Mouse (Mus musculus): ENCODE results near the gene Asb1. TPM values are rescaled to one million over a fixed set of nuclear protein-coding genes. Genes with fewer than 3 reads are reported as not detected.
A peak's percentile ranks its signal among the peaks of the same experiment; 100 is the strongest.

Gene Asb1
- 4.3 and 6.3 TPM in 2 replicates for polyA plus RNA-seq (2015; fragmentation: Nextera tagmentation; extraction: Ambion mirVana)

DNA sequence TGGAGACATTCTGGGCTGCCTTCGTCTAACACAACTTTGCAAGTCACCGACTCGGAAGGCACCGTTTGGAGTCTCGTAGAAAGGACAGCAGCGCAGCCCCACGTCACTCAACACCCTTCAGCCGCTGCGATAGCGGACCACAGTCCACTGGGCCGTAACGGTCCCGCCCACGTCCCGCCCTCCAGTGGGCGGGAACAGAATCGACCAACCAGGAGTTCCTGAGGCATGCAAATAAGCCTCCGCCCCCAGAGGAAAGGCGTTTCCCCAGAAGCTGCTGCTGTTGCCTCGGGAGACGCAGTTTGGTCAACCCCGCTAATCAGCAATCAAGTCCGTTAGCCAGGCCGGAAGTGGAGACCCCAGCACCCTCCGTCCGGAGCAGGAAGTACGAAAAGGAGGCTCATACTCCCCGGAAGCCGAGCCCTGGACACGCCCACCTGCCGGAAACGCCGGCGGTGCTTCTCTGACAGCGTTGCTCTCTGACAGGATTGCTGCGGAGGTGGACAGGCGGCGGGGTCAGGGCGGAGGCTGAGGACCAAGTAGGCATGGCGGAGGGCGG is at the start of gene Asb1:
Gene Asb1, plus strand, starts transcription at position 274 of the 556 bp plus-strand sequence.
- 0 out of 2 replicates have a peak, but pooled peaks cover 7% of the 10 kb centered on the region for H3K27me3 ChIP-seq (replicated peaks)
- peak within 1 kb of the TSS; percentile 64 for H3K9ac ChIP-seq
- ATAC-seq (ENCODE audit: insufficient read depth, low FRiP score, low read depth), result peak; percentile 95
- no peaks in the 10 kb centered on the region for H3K9me3 ChIP-seq
- peak within 1 kb of the TSS; percentile 89 for H3K4me3 ChIP-seq (replicated peaks)
- peak within 1 kb of the TSS; percentile 86 for H3K4me2 ChIP-seq
- H3K4me1 ChIP-seq, result peaks cover 17% of the 10 kb centered on the region
- under 1% methylated on average over 41 of the region's 41 CpGs for WGBS
- H3K27ac ChIP-seq, result peak within 1 kb of the TSS; percentile 44; the same call in 1 of the 2 replicates
- H3K36me3 ChIP-seq, result 0 out of 2 replicates have a peak, but pooled peaks cover 2% of the 10 kb centered on the region

DNA sequence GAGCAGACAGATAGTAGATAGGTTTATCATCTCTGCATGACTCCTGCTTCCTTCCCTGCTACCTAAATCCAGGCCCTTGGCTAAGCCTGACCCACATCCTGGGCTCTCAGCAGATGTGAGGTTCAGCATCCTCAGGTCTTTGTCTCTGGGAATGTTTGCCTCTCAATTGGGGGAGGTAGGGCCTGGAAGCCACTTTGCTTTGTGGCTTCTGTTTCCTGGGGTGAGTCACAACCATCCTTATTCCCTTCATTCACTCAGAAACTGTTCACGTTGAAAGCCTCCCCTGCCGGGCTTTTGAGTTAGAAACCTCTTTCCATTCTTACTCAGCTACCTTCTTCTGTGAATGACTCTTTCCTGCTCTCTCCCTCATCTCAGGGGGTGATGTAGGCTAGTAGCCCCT is 47.6 kb upstream of the Asb1 start:
- 54% methylated on average over 2 of the region's 2 CpGs for WGBS
- no peaks in the 10 kb centered on the region for H3K36me3 ChIP-seq
- no peak overlapping the region for H3K4me3 ChIP-seq (replicated peaks)
- no peaks in the 10 kb centered on the region for H3K9me3 ChIP-seq
- no peaks in the 10 kb centered on the region for H3K27me3 ChIP-seq (replicated peaks)
- H3K4me1 ChIP-seq, result peaks cover 16% of the 10 kb centered on the region
- no peak overlapping the region for H3K27ac ChIP-seq
- H3K4me2 ChIP-seq, result no peak overlapping the region
- ATAC-seq (ENCODE audit: insufficient read depth, low FRiP score, low read depth), result no peak
- no peak overlapping the region for H3K9ac ChIP-seq

GRCm38 (mm10) chr1:91493938-91494337 is 46.4 kb upstream of the Asb1 start:
- Histone ChIP-seq H3K9me3 (no peaks in the 10 kb centered on the region), H3K4me2 (peak overlapping the region; percentile 77), H3K4me3 (replicated peaks) (peak overlapping the region; percentile 81), H3K9ac (no peak overlapping the region), H3K27me3 (replicated peaks) (no peaks in the 10 kb centered on the region), H3K4me1 (peaks cover 16% of the 10 kb centered on the region), H3K36me3 (no peaks in the 10 kb centered on the region), H3K27ac (no peak overlapping the region)
- ATAC-seq (ENCODE audit: insufficient read depth, low FRiP score, low read depth), result no peak
- WGBS, result 41% methylated on average over 3 of the region's 3 CpGs

DNA sequence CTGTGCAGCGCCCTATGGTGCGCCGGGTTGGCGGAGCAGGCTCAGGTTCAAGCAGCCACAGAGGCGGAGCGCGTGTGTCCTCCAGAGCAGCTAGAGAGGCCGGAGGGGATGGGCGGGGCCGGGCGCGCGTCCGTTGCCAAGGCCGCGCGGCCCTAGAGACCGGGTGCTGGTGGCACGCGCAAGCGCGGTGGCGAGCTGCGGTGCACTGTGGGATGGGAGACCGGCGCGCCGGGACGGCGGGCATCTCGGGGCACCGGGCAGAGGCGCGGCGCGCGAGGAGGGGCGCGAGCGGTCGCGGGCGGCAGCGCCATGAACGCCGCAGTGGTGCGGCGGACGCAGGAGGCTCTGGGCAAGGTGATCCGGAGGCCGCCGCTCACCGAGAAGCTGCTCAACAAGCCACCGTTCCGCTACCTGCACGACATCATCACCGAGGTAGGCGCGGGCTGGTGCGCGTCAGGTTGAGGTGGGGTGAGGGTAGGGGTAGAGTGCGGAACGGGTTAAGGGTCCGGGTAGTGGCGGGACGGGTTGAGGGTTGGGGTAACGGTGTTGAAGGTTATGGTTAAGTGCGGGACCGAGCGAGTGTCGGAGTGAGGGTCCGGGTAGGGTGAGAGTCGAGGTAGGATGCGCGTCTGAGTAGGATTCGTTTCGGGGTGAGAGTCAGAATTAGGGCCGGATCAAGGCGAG is 45.7 kb upstream of the Asb1 start, which contains the start of gene Traf3ip1:
Gene Traf3ip1, plus strand, starts transcription at position 191 of the 684 bp plus-strand sequence.
- H3K27ac ChIP-seq, result no peak within 1 kb of the TSS
- peak; percentile 97 for ATAC-seq (ENCODE audit: insufficient read depth, low FRiP score, low read depth)
- no peaks in the 10 kb centered on the region for H3K9me3 ChIP-seq
- peak within 1 kb of the TSS; percentile 81 for H3K4me3 ChIP-seq (replicated peaks)
- H3K36me3 ChIP-seq, result no peaks in the 10 kb centered on the region
- H3K27me3 ChIP-seq (replicated peaks), result no peaks in the 10 kb centered on the region
- under 1% methylated on average over 79 of the region's 79 CpGs for WGBS
- peak within 1 kb of the TSS; percentile 77 for H3K4me2 ChIP-seq
- peak within 1 kb of the TSS; percentile 50 for H3K9ac ChIP-seq
- peaks cover 16% of the 10 kb centered on the region for H3K4me1 ChIP-seq

DNA sequence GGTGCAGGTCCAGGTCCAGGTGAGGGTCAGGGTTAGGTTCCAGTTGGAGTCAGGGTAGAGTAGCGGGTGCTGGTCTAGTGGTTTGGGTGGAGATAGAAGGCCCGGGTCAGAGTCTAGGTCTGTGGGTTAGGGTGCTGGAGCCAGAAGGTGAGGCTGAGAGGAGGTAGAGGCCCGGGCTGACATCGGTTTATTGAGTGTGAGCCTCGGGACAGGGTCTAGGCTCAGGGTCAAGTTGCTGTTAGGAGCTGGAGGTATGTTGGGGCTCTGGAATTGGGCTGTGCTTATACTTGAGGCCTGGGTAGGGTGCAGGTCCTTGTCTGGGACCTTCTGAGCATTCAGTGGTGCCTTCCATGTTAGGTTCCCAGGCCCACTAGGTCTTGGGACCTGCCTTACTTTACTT is 45.0 kb upstream of the Asb1 start:
- peak overlapping the region; percentile 50; the same call in 1 of the 2 replicates for H3K9ac ChIP-seq
- H3K4me2 ChIP-seq, result peak overlapping the region; percentile 77
- no peak overlapping the region for H3K27ac ChIP-seq
- no peaks in the 10 kb centered on the region for H3K9me3 ChIP-seq
- H3K27me3 ChIP-seq (replicated peaks), result no peaks in the 10 kb centered on the region
- 41% methylated on average over 5 of the region's 5 CpGs for WGBS
- peaks cover 16% of the 10 kb centered on the region for H3K4me1 ChIP-seq
- no peaks in the 10 kb centered on the region for H3K36me3 ChIP-seq
- no peak for ATAC-seq (ENCODE audit: insufficient read depth, low FRiP score, low read depth)
- peak overlapping the region; percentile 81 for H3K4me3 ChIP-seq (replicated peaks)

DNA sequence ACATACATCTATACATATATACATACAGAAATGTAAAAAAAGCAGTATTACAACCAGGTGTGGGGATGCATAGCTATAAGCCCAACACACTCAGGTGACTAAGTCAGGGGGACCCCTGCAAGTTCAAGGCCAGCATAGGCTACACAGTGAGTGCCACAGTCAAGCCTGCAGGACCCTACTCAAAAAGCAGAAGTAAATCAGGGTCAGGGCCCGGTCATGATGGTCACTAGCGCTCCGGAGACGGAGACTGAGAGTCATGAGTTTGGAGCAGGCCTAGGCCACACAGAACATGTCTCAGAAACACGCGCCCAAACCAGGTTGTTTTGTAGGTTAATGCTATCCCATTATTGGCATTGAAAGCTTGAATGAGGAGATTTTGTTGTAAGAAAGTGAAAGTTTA is 41.8 kb upstream of the Asb1 start:
- 92% methylated on average over 6 of the region's 6 CpGs for WGBS
- no peak for ATAC-seq (ENCODE audit: insufficient read depth, low FRiP score, low read depth)
- H3K9me3 ChIP-seq, result no peaks in the 10 kb centered on the region
- H3K9ac ChIP-seq, result no peak overlapping the region
- peaks cover 3% of the 10 kb centered on the region for H3K36me3 ChIP-seq
- H3K4me3 ChIP-seq (replicated peaks), result no peak overlapping the region
- no peaks in the 10 kb centered on the region for H3K27me3 ChIP-seq (replicated peaks)
- H3K4me2 ChIP-seq, result no peak overlapping the region
- H3K4me1 ChIP-seq, result peaks cover 14% of the 10 kb centered on the region
- no peak overlapping the region for H3K27ac ChIP-seq

DNA sequence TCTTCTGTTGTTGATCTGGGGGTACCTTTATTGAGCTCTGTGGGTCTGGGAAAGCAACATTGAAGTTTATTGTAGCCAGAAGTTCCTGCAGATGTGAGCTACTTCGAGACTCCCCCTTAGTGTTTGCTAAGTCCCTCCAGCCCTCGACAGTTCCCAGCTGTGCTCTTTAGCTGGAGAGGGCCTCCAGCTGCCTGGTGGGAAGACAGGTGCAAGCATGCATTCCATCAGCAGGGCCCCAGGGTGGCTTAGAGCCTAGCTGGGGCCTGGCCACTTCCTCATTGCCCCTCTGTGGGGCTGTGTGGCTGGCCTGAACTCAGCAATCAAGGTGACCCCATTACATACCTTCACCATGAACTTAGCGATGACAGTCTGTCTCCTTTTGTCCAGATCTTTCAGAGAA is 35.7 kb upstream of the Asb1 start:
- H3K36me3 ChIP-seq, result peaks cover 6% of the 10 kb centered on the region
- H3K27me3 ChIP-seq (replicated peaks), result no peaks in the 10 kb centered on the region
- no peaks in the 10 kb centered on the region for H3K4me1 ChIP-seq
- no peak overlapping the region for H3K27ac ChIP-seq
- no peaks in the 10 kb centered on the region for H3K9me3 ChIP-seq
- no peak overlapping the region for H3K9ac ChIP-seq
- ATAC-seq (ENCODE audit: insufficient read depth, low FRiP score, low read depth), result no peak
- no peak overlapping the region for H3K4me2 ChIP-seq
- 41% methylated on average over 3 of the region's 3 CpGs for WGBS
- no peak overlapping the region for H3K4me3 ChIP-seq (replicated peaks)

GRCm38 (mm10) chr1:91514916-91515315 is 25.4 kb upstream of the Asb1 start:
- Histone ChIP-seq H3K9ac (no peak overlapping the region), H3K27me3 (replicated peaks) (no peaks in the 10 kb centered on the region), H3K27ac (peak overlapping the region; percentile 48; the same call in 1 of the 2 replicates), H3K4me1 (no peaks in the 10 kb centered on the region), H3K36me3 (no peaks in the 10 kb centered on the region), H3K4me2 (no peak overlapping the region), H3K4me3 (replicated peaks) (no peak overlapping the region), H3K9me3 (no peaks in the 10 kb centered on the region)
- no peak for ATAC-seq (ENCODE audit: insufficient read depth, low FRiP score, low read depth)
- WGBS, result 83% methylated on average over 11 of the region's 11 CpGs

DNA sequence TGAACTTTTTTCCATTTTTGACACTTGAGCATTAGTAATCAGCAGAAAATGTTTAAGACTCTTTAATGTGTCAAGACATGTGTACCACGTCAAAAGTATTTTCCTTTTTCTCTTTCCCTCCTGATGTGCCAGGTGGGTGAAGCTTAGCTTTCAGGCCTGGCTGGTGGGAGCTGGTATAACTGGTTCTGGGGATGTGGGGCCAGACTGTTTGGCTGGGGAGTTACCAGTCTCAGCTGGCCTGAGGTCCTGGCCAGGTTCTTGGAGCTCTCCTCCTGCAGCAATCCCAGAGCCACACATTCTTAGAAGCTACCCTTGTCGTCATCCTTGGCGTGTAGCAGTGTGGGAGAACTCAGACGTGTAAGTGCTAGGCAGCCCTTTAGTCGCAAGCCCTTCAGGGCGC is 24.7 kb upstream of the Asb1 start:
- H3K27me3 ChIP-seq (replicated peaks), result no peaks in the 10 kb centered on the region
- no peak for ATAC-seq (ENCODE audit: insufficient read depth, low FRiP score, low read depth)
- 81% methylated on average over 6 of the region's 6 CpGs for WGBS
- H3K36me3 ChIP-seq, result 0 out of 2 replicates have a peak, but pooled peaks cover 3% of the 10 kb centered on the region
- H3K4me3 ChIP-seq (replicated peaks), result no peak overlapping the region
- peak overlapping the region; percentile 52 for H3K27ac ChIP-seq
- H3K4me2 ChIP-seq, result no peak overlapping the region
- no peaks in the 10 kb centered on the region for H3K9me3 ChIP-seq
- H3K4me1 ChIP-seq, result no peaks in the 10 kb centered on the region
- H3K9ac ChIP-seq, result no peak overlapping the region

- Histone ChIP-seq H3K9me3 (no peaks in the 10 kb centered on the region), H3K9ac (no peak overlapping the region), H3K27ac (no peak overlapping the region), H3K4me2 (no peak overlapping the region), H3K4me3 (replicated peaks) (no peak overlapping the region), H3K27me3 (replicated peaks) (no peaks in the 10 kb centered on the region), H3K4me1 (no peaks in the 10 kb centered on the region), H3K36me3 (peaks cover 15% of the 10 kb centered on the region; the same call in 1 of the 2 replicates)
- 0 out of 2 replicates have a peak, but pooled peaks have one; percentile 68 for ATAC-seq (ENCODE audit: insufficient read depth, low FRiP score, low read depth)
- 17% methylated on average over 10 of the region's 10 CpGs for WGBS
Measured at GRCm38 (mm10) chr1:91523759-91524158, 16.6 kb upstream of the Asb1 start.

- H3K27ac ChIP-seq, result no peak overlapping the region
- no peaks in the 10 kb centered on the region for H3K27me3 ChIP-seq (replicated peaks)
- ATAC-seq (ENCODE audit: insufficient read depth, low FRiP score, low read depth), result no peak
- no peak overlapping the region for H3K9ac ChIP-seq
- no peaks in the 10 kb centered on the region for H3K9me3 ChIP-seq
- no peak overlapping the region for H3K4me2 ChIP-seq
- no peak overlapping the region for H3K4me3 ChIP-seq (replicated peaks)
- 90% methylated on average over 14 of the region's 14 CpGs for WGBS
- H3K36me3 ChIP-seq, result peaks cover 11% of the 10 kb centered on the region; the same call in 1 of the 2 replicates
- H3K4me1 ChIP-seq, result no peaks in the 10 kb centered on the region
Measured at GRCm38 (mm10) chr1:91525838-91526237, 14.5 kb upstream of the Asb1 start.

- no peak overlapping the region for H3K4me2 ChIP-seq
- ATAC-seq (ENCODE audit: insufficient read depth, low FRiP score, low read depth), result no peak
- H3K4me3 ChIP-seq (replicated peaks), result no peak overlapping the region
- WGBS, result 86% methylated on average over 9 of the region's 9 CpGs
- H3K4me1 ChIP-seq, result no peaks in the 10 kb centered on the region
- H3K27me3 ChIP-seq (replicated peaks), result no peaks in the 10 kb centered on the region
- H3K36me3 ChIP-seq, result peaks cover 8% of the 10 kb centered on the region; the same call in 1 of the 2 replicates
- H3K27ac ChIP-seq, result no peak overlapping the region
- H3K9me3 ChIP-seq, result no peaks in the 10 kb centered on the region
- no peak overlapping the region for H3K9ac ChIP-seq
Measured at GRCm38 (mm10) chr1:91530166-91530565, 10.2 kb upstream of the Asb1 start.
